Mouse (Mus musculus) midbrain, embryonic 12.5 days (tissue): ENCODE results near the gene Gm9573. TPM values are rescaled to one million over a fixed set of nuclear protein-coding genes. Genes with fewer than 3 reads are reported as not detected.
A peak's percentile ranks its signal among the peaks of the same experiment; 100 is the strongest.

Source experiments
- ATAC-seq: fragments of 200-750 bp; cut with Nextera tagmentation; 2 replicates; pipeline ENCODE4 v1.8.0; 2017; ENCODE audit warnings: low read depth, moderate TSS enrichment, moderate library complexity; ENCODE audit not compliant: low FRiP score
- H3K27ac ChIP-seq: fragments of 300-500 bp; sonication (generic); replicated peaks from 2 replicates; pipeline ENCODE4 v1.5.1; 2016; ENCODE audit warnings: mild to moderate bottlenecking
- H3K27me3 ChIP-seq: fragments of 300-500 bp; sonication (generic); 2 replicates; pipeline ENCODE4 v1.6.1; 2016; ENCODE audit warnings: mild to moderate bottlenecking
- H3K36me3 ChIP-seq: fragments of 300-500 bp; sonication (generic); 2 replicates; pipeline ENCODE4 v1.6.1; 2016
- H3K4me1 ChIP-seq: fragments of 300-500 bp; sonication (generic); 2 replicates; pipeline ENCODE4 v1.6.1; 2016
- H3K4me2 ChIP-seq: fragments of 300-500 bp; sonication (generic); replicated peaks from 2 replicates; pipeline ENCODE4 v1.6.1; 2016; ENCODE audit warnings: mild to moderate bottlenecking, moderate library complexity
- H3K4me3 ChIP-seq: fragments of 300-500 bp; sonication (generic); 2 replicates; pipeline ENCODE4 v1.5.1; 2016; ENCODE audit warnings: mild to moderate bottlenecking
- H3K9ac ChIP-seq: fragments of 300-500 bp; sonication (generic); replicated peaks from 2 replicates; pipeline ENCODE4 v1.6.1; 2016; ENCODE audit warnings: mild to moderate bottlenecking, moderate library complexity
- H3K9me3 ChIP-seq: fragments of 300-500 bp; sonication (generic); 2 replicates; pipeline ENCODE4 v1.6.1; 2016; ENCODE audit warnings: mild to moderate bottlenecking
- WGBS: fragments of 180-500 bp; shearing (Covaris S2); methylation state at CpG from one replicate; pipeline ENCODE4 v1.1.7; 2016; 5-methylcytosine and 5-hydroxymethylcytosine counted together
- polyA plus RNA-seq: library from polyadenylated mRNA; unstranded; fragments of >200 nt; fragmentation: Nextera tagmentation; extraction: Ambion mirVana; gene quantifications from 2 replicates; pipeline ENCODE4 v1.2.1, GENCODE M21; 2016

Gene Gm9573
- polyA plus RNA-seq, 1 experiment from 2014 or later: not detected

- H3K36me3 ChIP-seq: no peaks in the 10 kb centered on the region
- no peak overlapping the region for H3K4me2 ChIP-seq
- 88% methylated on average over 9 of the region's 9 CpGs for WGBS
- peaks cover 4% of the 10 kb centered on the region; the same call in 1 of the 2 replicates for H3K4me1 ChIP-seq
- H3K27ac ChIP-seq: no peak overlapping the region
- H3K9me3 ChIP-seq: peaks cover 5% of the 10 kb centered on the region; the same call in 1 of the 2 replicates
- no peak overlapping the region for H3K4me3 ChIP-seq
- ATAC-seq: no peak
- H3K27me3 ChIP-seq: peaks cover 6% of the 10 kb centered on the region
- no peak overlapping the region for H3K9ac ChIP-seq
Measured at GRCm38 (mm10) chr17:35592131-35592530, 34.3 kb downstream of the Gm9573 start.

- Histone ChIP-seq H3K9me3 (0 out of 2 replicates have a peak, but pooled peaks cover 3% of the 10 kb centered on the region), H3K27me3 (peaks cover 9% of the 10 kb centered on the region), H3K27ac (no peak overlapping the region), H3K9ac (no peak overlapping the region), H3K4me3 (no peak overlapping the region), H3K36me3 (no peaks in the 10 kb centered on the region), H3K4me2 (no peak overlapping the region), H3K4me1 (peaks cover 4% of the 10 kb centered on the region; the same call in 1 of the 2 replicates)
- no peak for ATAC-seq
- WGBS: 96% methylated on average over 15 of the region's 15 CpGs
Measured at GRCm38 (mm10) chr17:35591731-35592130, 34.7 kb downstream of the Gm9573 start.

GRCm38 (mm10) chr17:35591219-35591578, 35.2 kb downstream of the Gm9573 start:
- 86% methylated on average over 7 of the region's 7 CpGs for WGBS
- Histone ChIP-seq H3K4me1 (peaks cover 4% of the 10 kb centered on the region; the same call in 1 of the 2 replicates), H3K4me2 (no peak overlapping the region), H3K27ac (no peak overlapping the region), H3K9me3 (0 out of 2 replicates have a peak, but pooled peaks cover 3% of the 10 kb centered on the region), H3K27me3 (peaks cover 13% of the 10 kb centered on the region), H3K36me3 (no peaks in the 10 kb centered on the region), H3K9ac (no peak overlapping the region), H3K4me3 (no peak overlapping the region)
- no peak for ATAC-seq

- Histone ChIP-seq H3K9ac (no peak overlapping the region), H3K4me3 (no peak overlapping the region), H3K4me2 (no peak overlapping the region), H3K9me3 (0 out of 2 replicates have a peak, but pooled peaks cover 3% of the 10 kb centered on the region), H3K4me1 (peaks cover 4% of the 10 kb centered on the region; the same call in 1 of the 2 replicates), H3K36me3 (no peaks in the 10 kb centered on the region), H3K27ac (no peak overlapping the region), H3K27me3 (peaks cover 19% of the 10 kb centered on the region)
- 61% methylated on average over 21 of the region's 21 CpGs for WGBS
- ATAC-seq: no peak
Measured at GRCm38 (mm10) chr17:35590410-35591218, 35.8 kb downstream of the Gm9573 start.

GRCm38 (mm10) chr17:35588387-35588786, 38.0 kb downstream of the Gm9573 start:
- Histone ChIP-seq H3K9me3 (0 out of 2 replicates have a peak, but pooled peaks cover 3% of the 10 kb centered on the region), H3K9ac (no peak overlapping the region), H3K27ac (no peak overlapping the region; the same call in 1 of the 2 replicates), H3K4me3 (no peak overlapping the region), H3K27me3 (peaks cover 31% of the 10 kb centered on the region), H3K4me2 (no peak overlapping the region), H3K4me1 (peaks cover 8% of the 10 kb centered on the region), H3K36me3 (no peaks in the 10 kb centered on the region)
- WGBS: 5% methylated on average over 4 of the region's 4 CpGs
- no peak for ATAC-seq

- H3K4me1 ChIP-seq: peaks cover 8% of the 10 kb centered on the region
- H3K36me3 ChIP-seq: no peaks in the 10 kb centered on the region
- no peak overlapping the region for H3K9ac ChIP-seq
- no peak overlapping the region for H3K4me3 ChIP-seq
- 76% methylated on average over 1 of the region's 1 CpGs for WGBS
- 0 out of 2 replicates have a peak, but pooled peaks cover 3% of the 10 kb centered on the region for H3K9me3 ChIP-seq
- H3K4me2 ChIP-seq: no peak overlapping the region
- peaks cover 31% of the 10 kb centered on the region for H3K27me3 ChIP-seq
- H3K27ac ChIP-seq: no peak overlapping the region
- ATAC-seq: no peak
Measured at GRCm38 (mm10) chr17:35587291-35587690, 39.1 kb downstream of the Gm9573 start.

- 18% methylated on average over 16 of the region's 16 CpGs for WGBS
- peaks cover 25% of the 10 kb centered on the region for H3K27me3 ChIP-seq
- H3K4me2 ChIP-seq: peak overlapping the region; percentile 35; the same call in 1 of the 2 replicates
- no peak for ATAC-seq
- 0 out of 2 replicates have a peak, but pooled peaks cover 7% of the 10 kb centered on the region for H3K9me3 ChIP-seq
- no peak overlapping the region for H3K9ac ChIP-seq
- H3K27ac ChIP-seq: no peak overlapping the region
- no peaks in the 10 kb centered on the region for H3K36me3 ChIP-seq
- no peak overlapping the region for H3K4me3 ChIP-seq
- peaks cover 8% of the 10 kb centered on the region for H3K4me1 ChIP-seq
Measured at GRCm38 (mm10) chr17:35584330-35584937, 42.0 kb downstream of the Gm9573 start.

- Histone ChIP-seq H3K4me1 (peaks cover 4% of the 10 kb centered on the region), H3K9ac (no peak overlapping the region), H3K9me3 (0 out of 2 replicates have a peak, but pooled peaks cover 7% of the 10 kb centered on the region), H3K4me2 (no peak overlapping the region), H3K36me3 (no peaks in the 10 kb centered on the region), H3K27me3 (peaks cover 25% of the 10 kb centered on the region), H3K4me3 (no peak overlapping the region), H3K27ac (no peak overlapping the region)
- 100% methylated on average over 1 of the region's 1 CpGs for WGBS
- ATAC-seq: no peak
Measured at GRCm38 (mm10) chr17:35582900-35583299, 43.5 kb downstream of the Gm9573 start.

- Histone ChIP-seq H3K9ac (no peak overlapping the region), H3K27me3 (peaks cover 3% of the 10 kb centered on the region; the same call in 1 of the 2 replicates), H3K4me3 (no peak overlapping the region), H3K4me1 (no peaks in the 10 kb centered on the region), H3K9me3 (0 out of 2 replicates have a peak, but pooled peaks cover 4% of the 10 kb centered on the region), H3K4me2 (no peak overlapping the region), H3K36me3 (no peaks in the 10 kb centered on the region), H3K27ac (no peak overlapping the region)
- WGBS: 21% methylated on average over 6 of the region's 6 CpGs
- no peak for ATAC-seq
Measured at GRCm38 (mm10) chr17:35578211-35578610, 48.2 kb downstream of the Gm9573 start.

GRCm38 (mm10) chr17:35571477-35571876, 55.0 kb downstream of the Gm9573 start:
- WGBS: 97% methylated on average over 7 of the region's 7 CpGs

GRCm38 (mm10) chr17:35570836-35571235, 55.6 kb downstream of the Gm9573 start:
- Histone ChIP-seq H3K4me1 (peaks cover 13% of the 10 kb centered on the region), H3K4me2 (no peak overlapping the region), H3K27ac (no peak overlapping the region), H3K36me3 (no peaks in the 10 kb centered on the region), H3K4me3 (no peak overlapping the region), H3K9ac (no peak overlapping the region), H3K27me3 (peaks cover 27% of the 10 kb centered on the region), H3K9me3 (0 out of 2 replicates have a peak, but pooled peaks cover 4% of the 10 kb centered on the region)
- ATAC-seq: no peak
- WGBS: 83% methylated on average over 14 of the region's 14 CpGs

More at GRCm38 (mm10) chr17:35571477-35571876, 55.0 kb downstream of the Gm9573 start:
- Histone ChIP-seq H3K27me3 (peaks cover 27% of the 10 kb centered on the region), H3K4me3 (no peak overlapping the region), H3K9me3 (0 out of 2 replicates have a peak, but pooled peaks cover 4% of the 10 kb centered on the region), H3K36me3 (no peaks in the 10 kb centered on the region), H3K4me1 (peaks cover 13% of the 10 kb centered on the region), H3K4me2 (no peak overlapping the region), H3K9ac (no peak overlapping the region), H3K27ac (no peak overlapping the region)
- no peak for ATAC-seq
